Mouse (Mus musculus): ENCODE measurements around the gene Usp36. TPM values are rescaled to one million over a fixed set of nuclear protein-coding genes. Genes with fewer than 3 reads are reported as not detected.

Gene Usp36
- polyA plus RNA-seq, 1 experiment from 2014 or later: 13.5 TPM

GRCm38 (mm10) chr11:118248150-118249011, 41.7 kb downstream of the Usp36 start, which contains the start of gene Cyth1:
Gene Cyth1 (minus strand): TSS chr11:118248592.
- Histone ChIP-seq H3K9me3 (replicated peaks; ENCODE audit: control insufficient read depth, low read length) (no peaks in the 10 kb centered on the region), H3K4me3 (ENCODE audit: low read length) (peak within 1 kb of the TSS; percentile 92), H3K4me1 (ENCODE audit: control insufficient read depth, insufficient read depth, low read length) (peaks cover 27% of the 10 kb centered on the region), H3K9ac (ENCODE audit: low read length) (peak within 1 kb of the TSS; percentile 97), H3K36me3 (ENCODE audit: control insufficient read depth, insufficient read depth) (no peaks in the 10 kb centered on the region), H3K27me3 (ENCODE audit: control insufficient read depth, insufficient read depth, low read length) (no peaks in the 10 kb centered on the region), H3K4me2 (ENCODE audit: low read depth, low read length) (peak within 1 kb of the TSS; percentile 87), H3K27ac (ENCODE audit: low read length) (peak within 1 kb of the TSS; percentile 98)
- WGBS: under 1% methylated on average over 83 of the region's 86 CpGs
- ATAC-seq (replicated peaks; ENCODE audit: extremely low read depth, insufficient read depth, low FRiP score): peak; percentile 96

GRCm38 (mm10) chr11:118247359-118248095, 42.5 kb downstream of the Usp36 start:
- Histone ChIP-seq H3K27me3 (ENCODE audit: control insufficient read depth, insufficient read depth, low read length) (no peaks in the 10 kb centered on the region), H3K4me2 (ENCODE audit: low read depth, low read length) (peak overlapping the region; percentile 87), H3K9me3 (replicated peaks; ENCODE audit: control insufficient read depth, low read length) (no peaks in the 10 kb centered on the region), H3K4me1 (ENCODE audit: control insufficient read depth, insufficient read depth, low read length) (peaks cover 27% of the 10 kb centered on the region), H3K27ac (ENCODE audit: low read length) (peak overlapping the region; percentile 93), H3K4me3 (ENCODE audit: low read length) (peak overlapping the region; percentile 92), H3K9ac (ENCODE audit: low read length) (peak overlapping the region; percentile 97), H3K36me3 (ENCODE audit: control insufficient read depth, insufficient read depth) (no peaks in the 10 kb centered on the region)
- ATAC-seq (replicated peaks; ENCODE audit: extremely low read depth, insufficient read depth, low FRiP score): peak; percentile 0; the same call in 1 of the 2 replicates
- WGBS: under 1% methylated on average over 43 of the region's 43 CpGs

GRCm38 (mm10) chr11:118246724-118247123, 43.3 kb downstream of the Usp36 start:
- Histone ChIP-seq H3K9me3 (replicated peaks; ENCODE audit: control insufficient read depth, low read length) (no peaks in the 10 kb centered on the region), H3K27ac (ENCODE audit: low read length) (peak overlapping the region; percentile 93), H3K27me3 (ENCODE audit: control insufficient read depth, insufficient read depth, low read length) (no peaks in the 10 kb centered on the region), H3K9ac (ENCODE audit: low read length) (peak overlapping the region; percentile 97), H3K36me3 (ENCODE audit: control insufficient read depth, insufficient read depth) (no peaks in the 10 kb centered on the region), H3K4me1 (ENCODE audit: control insufficient read depth, insufficient read depth, low read length) (peaks cover 32% of the 10 kb centered on the region), H3K4me2 (ENCODE audit: low read depth, low read length) (peak overlapping the region; percentile 87), H3K4me3 (ENCODE audit: low read length) (peak overlapping the region; percentile 92)
- WGBS: 69% methylated on average over 5 of the region's 5 CpGs
- no peak for ATAC-seq (replicated peaks; ENCODE audit: extremely low read depth, insufficient read depth, low FRiP score)

GRCm38 (mm10) chr11:118245130-118245529, 44.9 kb downstream of the Usp36 start:
- Histone ChIP-seq H3K4me3 (ENCODE audit: low read length) (no peak overlapping the region), H3K27ac (ENCODE audit: low read length) (peak overlapping the region; percentile 44; the same call in 1 of the 2 replicates), H3K9ac (ENCODE audit: low read length) (no peak overlapping the region), H3K36me3 (ENCODE audit: control insufficient read depth, insufficient read depth) (no peaks in the 10 kb centered on the region), H3K27me3 (ENCODE audit: control insufficient read depth, insufficient read depth, low read length) (no peaks in the 10 kb centered on the region), H3K4me2 (ENCODE audit: low read depth, low read length) (no peak overlapping the region), H3K4me1 (ENCODE audit: control insufficient read depth, insufficient read depth, low read length) (peaks cover 42% of the 10 kb centered on the region), H3K9me3 (replicated peaks; ENCODE audit: control insufficient read depth, low read length) (no peaks in the 10 kb centered on the region)
- WGBS: 84% methylated on average over 2 of the region's 2 CpGs
- no peak for ATAC-seq (replicated peaks; ENCODE audit: extremely low read depth, insufficient read depth, low FRiP score)

GRCm38 (mm10) chr11:118243627-118244261, 46.3 kb downstream of the Usp36 start:
- Histone ChIP-seq H3K27ac (ENCODE audit: low read length) (peak overlapping the region; percentile 43; the same call in 1 of the 2 replicates), H3K36me3 (ENCODE audit: control insufficient read depth, insufficient read depth) (no peaks in the 10 kb centered on the region), H3K27me3 (ENCODE audit: control insufficient read depth, insufficient read depth, low read length) (no peaks in the 10 kb centered on the region), H3K9ac (ENCODE audit: low read length) (no peak overlapping the region), H3K4me1 (ENCODE audit: control insufficient read depth, insufficient read depth, low read length) (peaks cover 43% of the 10 kb centered on the region), H3K4me3 (ENCODE audit: low read length) (no peak overlapping the region), H3K4me2 (ENCODE audit: low read depth, low read length) (no peak overlapping the region), H3K9me3 (replicated peaks; ENCODE audit: control insufficient read depth, low read length) (no peaks in the 10 kb centered on the region)
- no peak for ATAC-seq (replicated peaks; ENCODE audit: extremely low read depth, insufficient read depth, low FRiP score)
- 73% methylated on average over 6 of the region's 6 CpGs for WGBS

GRCm38 (mm10) chr11:118242506-118242905, 47.5 kb downstream of the Usp36 start:
- no peak overlapping the region for H3K9ac ChIP-seq (ENCODE audit: low read length)
- WGBS: 52% methylated on average over 4 of the region's 4 CpGs
- H3K27ac ChIP-seq (ENCODE audit: low read length): no peak overlapping the region
- no peaks in the 10 kb centered on the region for H3K9me3 ChIP-seq (replicated peaks; ENCODE audit: control insufficient read depth, low read length)
- no peaks in the 10 kb centered on the region for H3K27me3 ChIP-seq (ENCODE audit: control insufficient read depth, insufficient read depth, low read length)
- no peak overlapping the region for H3K4me2 ChIP-seq (ENCODE audit: low read depth, low read length)
- H3K36me3 ChIP-seq (ENCODE audit: control insufficient read depth, insufficient read depth): no peaks in the 10 kb centered on the region
- H3K4me1 ChIP-seq (ENCODE audit: control insufficient read depth, insufficient read depth, low read length): peaks cover 50% of the 10 kb centered on the region
- H3K4me3 ChIP-seq (ENCODE audit: low read length): no peak overlapping the region
- ATAC-seq (replicated peaks; ENCODE audit: extremely low read depth, insufficient read depth, low FRiP score): no peak

GRCm38 (mm10) chr11:118240388-118240787, 49.7 kb downstream of the Usp36 start:
- Histone ChIP-seq H3K4me3 (ENCODE audit: low read length) (no peak overlapping the region), H3K27me3 (ENCODE audit: control insufficient read depth, insufficient read depth, low read length) (no peaks in the 10 kb centered on the region), H3K9ac (ENCODE audit: low read length) (no peak overlapping the region), H3K27ac (ENCODE audit: low read length) (peak overlapping the region; percentile 55; the same call in 1 of the 2 replicates), H3K36me3 (ENCODE audit: control insufficient read depth, insufficient read depth) (no peaks in the 10 kb centered on the region), H3K9me3 (replicated peaks; ENCODE audit: control insufficient read depth, low read length) (no peaks in the 10 kb centered on the region), H3K4me2 (ENCODE audit: low read depth, low read length) (no peak overlapping the region), H3K4me1 (ENCODE audit: control insufficient read depth, insufficient read depth, low read length) (peaks cover 48% of the 10 kb centered on the region)
- 52% methylated on average over 4 of the region's 4 CpGs for WGBS
- ATAC-seq (replicated peaks; ENCODE audit: extremely low read depth, insufficient read depth, low FRiP score): no peak

- peak overlapping the region; percentile 34; the same call in 1 of the 2 replicates for H3K9ac ChIP-seq (ENCODE audit: low read length)
- no peaks in the 10 kb centered on the region for H3K36me3 ChIP-seq (ENCODE audit: control insufficient read depth, insufficient read depth)
- peaks cover 50% of the 10 kb centered on the region for H3K4me1 ChIP-seq (ENCODE audit: control insufficient read depth, insufficient read depth, low read length)
- no peaks in the 10 kb centered on the region for H3K9me3 ChIP-seq (replicated peaks; ENCODE audit: control insufficient read depth, low read length)
- peak overlapping the region; percentile 12; the same call in 1 of the 2 replicates for H3K27ac ChIP-seq (ENCODE audit: low read length)
- no peak overlapping the region for H3K4me2 ChIP-seq (ENCODE audit: low read depth, low read length)
- no peak for ATAC-seq (replicated peaks; ENCODE audit: extremely low read depth, insufficient read depth, low FRiP score)
- WGBS: 57% methylated on average over 14 of the region's 14 CpGs
- no peaks in the 10 kb centered on the region for H3K27me3 ChIP-seq (ENCODE audit: control insufficient read depth, insufficient read depth, low read length)
- no peak overlapping the region for H3K4me3 ChIP-seq (ENCODE audit: low read length)
Measured at GRCm38 (mm10) chr11:118239281-118240198, 50.5 kb downstream of the Usp36 start.
